Mouse (Mus musculus): ENCODE data around the gene Ddx42.

Ddx42 gene

DNA sequence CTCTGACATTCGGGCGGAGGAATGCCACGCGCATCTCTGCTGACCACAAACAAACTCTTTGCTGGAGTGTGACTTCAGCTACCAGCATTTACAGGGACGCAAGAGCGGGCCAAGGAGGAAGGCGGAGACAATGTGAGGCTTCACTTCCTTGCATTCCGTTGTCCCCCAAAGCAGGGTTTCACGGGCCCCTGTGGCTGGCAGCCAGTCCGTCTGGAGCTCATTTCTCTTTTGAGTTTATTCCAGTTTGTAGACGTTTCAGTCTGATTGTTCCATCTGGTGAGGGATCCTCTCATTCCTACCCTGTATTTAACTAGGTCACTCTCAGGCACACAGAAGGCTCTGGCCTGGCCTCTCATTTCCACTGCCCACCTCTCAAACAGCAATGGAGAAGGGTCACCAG is 70.3 kb downstream of the Ddx42 start:
- DNase-seq (ENCODE audit: low read depth, low spot score) = no peak
- Histone ChIP-seq H3K27me3 (ENCODE audit: control insufficient read depth, insufficient read depth, low read length, poor library complexity, severe bottlenecking) (no peaks in the 10 kb centered on the region), H3K36me3 (ENCODE audit: control insufficient read depth, insufficient read depth, low read length, poor library complexity, severe bottlenecking) (no peaks in the 10 kb centered on the region)

DNA sequence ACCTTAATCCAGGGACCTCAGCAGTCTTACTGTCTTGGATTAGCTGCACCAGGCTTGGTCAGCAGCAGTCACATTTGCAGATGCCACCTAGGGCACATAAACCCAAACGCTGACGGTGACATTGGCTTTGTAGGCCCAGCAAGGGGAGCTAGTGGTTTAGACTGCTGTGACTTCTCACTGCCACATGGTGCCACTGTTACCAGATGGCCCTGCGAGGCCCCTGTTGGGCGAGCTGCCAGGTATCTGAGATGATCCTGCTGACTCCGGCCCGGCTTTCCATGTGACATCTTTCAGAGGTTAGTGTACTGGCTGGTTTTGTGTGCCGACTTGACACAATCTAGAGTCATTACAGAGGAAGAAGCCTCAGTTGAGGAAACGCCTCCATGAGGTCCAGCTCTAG is 72.6 kb downstream of the Ddx42 start:
- DNase-seq (ENCODE audit: low read depth, low spot score) = peak; percentile 63

DNA sequence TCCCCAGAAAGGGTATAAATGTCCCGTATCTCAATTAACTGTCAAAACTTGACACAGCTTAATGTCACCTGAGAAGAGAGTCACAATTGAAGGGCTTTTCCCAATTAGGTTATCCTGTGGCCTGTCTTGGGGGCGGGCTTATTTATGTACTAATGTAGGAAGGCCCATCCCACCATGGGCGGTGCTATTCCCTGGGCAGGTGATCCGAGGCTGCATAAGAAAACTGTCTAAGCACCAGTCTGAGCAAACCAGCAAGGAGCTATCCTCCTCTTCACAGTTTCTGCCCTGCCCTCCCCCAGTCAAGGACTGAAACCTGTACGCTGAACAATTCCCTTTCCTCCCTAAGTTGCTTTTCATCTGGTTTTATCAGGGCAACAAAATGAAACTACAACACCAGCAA is 73.7 kb downstream of the Ddx42 start:
- H3K27me3 ChIP-seq (ENCODE audit: control insufficient read depth, insufficient read depth, low read length, poor library complexity, severe bottlenecking) = no peaks in the 10 kb centered on the region
- DNase-seq (ENCODE audit: low read depth, low spot score) = no peak
- H3K36me3 ChIP-seq (ENCODE audit: control insufficient read depth, insufficient read depth, low read length, poor library complexity, severe bottlenecking) = no peaks in the 10 kb centered on the region

More for the DNA sequence above, 72.6 kb downstream of the Ddx42 start:
- H3K36me3 ChIP-seq (ENCODE audit: control insufficient read depth, insufficient read depth, low read length, poor library complexity, severe bottlenecking) = no peaks in the 10 kb centered on the region
- no peaks in the 10 kb centered on the region for H3K27me3 ChIP-seq (ENCODE audit: control insufficient read depth, insufficient read depth, low read length, poor library complexity, severe bottlenecking)

DNA sequence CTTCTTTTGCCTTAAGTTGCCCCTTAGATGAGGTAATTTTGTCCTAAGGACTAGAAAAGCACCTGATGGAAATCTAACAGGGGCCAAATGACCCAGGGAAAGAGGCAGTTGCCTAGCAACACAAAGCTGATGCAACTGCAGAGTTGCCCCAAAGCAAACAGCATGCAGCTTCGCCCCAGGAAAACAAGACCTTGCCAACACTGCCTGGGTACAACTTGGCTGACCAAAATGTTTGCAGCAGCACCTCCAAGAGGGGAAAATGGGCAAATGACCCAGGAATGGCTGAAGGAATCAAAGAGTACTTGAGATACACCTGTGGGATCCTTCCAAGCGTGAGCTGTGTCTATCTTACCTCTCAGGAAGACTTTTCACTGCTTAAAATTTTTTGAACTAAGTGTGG is 75.1 kb downstream of the Ddx42 start:
- no peak for DNase-seq (ENCODE audit: low read depth, low spot score)
- H3K36me3 ChIP-seq (ENCODE audit: control insufficient read depth, insufficient read depth, low read length, poor library complexity, severe bottlenecking) = no peaks in the 10 kb centered on the region
- H3K27me3 ChIP-seq (ENCODE audit: control insufficient read depth, insufficient read depth, low read length, poor library complexity, severe bottlenecking) = no peaks in the 10 kb centered on the region

Measured in splenic B cell, adult 2 months (primary cell).